Mouse (Mus musculus): ENCODE data around the gene Tns1.

GRCm38 (mm10) chr1:74084065-74084705 is 40.1 kb downstream of the Tns1 start:
- TF ChIP-seq CTCF (IDR thresholded peaks at IDR 0.05; ENCODE audit: insufficient read depth, low read length) (no peak), POLR2A (IDR thresholded peaks at IDR 0.05; ENCODE audit: borderline replicate concordance, extremely low read depth, low read depth, low read length) (0 out of 2 replicates have a peak, but pooled peaks have one; percentile 10)

Data from lung, adult 2 months (tissue).